Comparison of ENCODE assay signal across 1 mouse cellular context in the genomic region with DNA sequence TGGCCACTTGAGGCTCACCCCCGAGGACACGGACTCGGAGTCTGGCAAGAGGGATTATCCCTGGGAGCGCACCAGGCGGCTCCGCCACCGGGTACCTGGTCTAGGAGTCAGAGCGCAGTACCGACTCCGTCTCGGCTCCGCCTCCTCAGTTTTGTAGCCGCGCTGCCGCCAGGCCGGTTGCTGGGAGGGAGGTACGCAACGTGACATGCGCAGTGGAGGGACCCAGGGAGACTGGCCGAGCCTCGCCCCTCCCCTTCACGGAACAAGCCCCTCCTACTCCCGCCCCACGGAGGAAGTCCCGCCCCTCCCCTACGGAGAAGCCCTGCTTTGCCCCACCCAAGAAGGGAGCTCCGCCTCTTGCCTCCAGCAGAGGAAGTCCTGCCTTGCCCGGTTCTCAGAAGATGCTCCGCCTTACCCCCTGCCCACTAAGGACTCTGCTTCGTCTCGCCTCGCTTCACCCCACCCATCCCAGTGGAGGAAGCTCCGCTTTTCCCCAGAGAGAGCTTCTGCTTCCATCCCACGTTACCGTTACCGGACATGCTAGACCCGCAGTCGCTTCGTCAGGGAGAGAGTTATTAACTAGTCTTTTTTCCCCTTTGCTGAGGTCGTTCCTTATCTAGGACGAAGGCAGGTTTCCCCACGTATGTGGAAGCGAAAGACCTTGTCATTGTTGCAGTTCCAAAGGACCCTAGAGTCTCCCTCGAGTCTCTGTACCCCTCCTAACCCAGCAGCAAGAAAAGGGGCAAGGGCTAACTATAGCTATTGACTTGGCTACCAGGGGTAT.
TF ChIP-seq lines count a peak whose summit lies in the region.

No protein-coding gene starts in this region.

TF ChIP-seq in ES-E14, 5 proteins besides CTCF, POLR2A, EP300 and RAD21:
- TF ChIP-seq ZC3H11A (IDR thresholded peaks at IDR 0.05; ENCODE audit: borderline replicate concordance, low read depth, low read length) = no peak
- no peak for TF ChIP-seq CHD2 (IDR thresholded peaks at IDR 0.05; ENCODE audit: low read depth, low read length)
- TF ChIP-seq HCFC1 (IDR thresholded peaks at IDR 0.05; ENCODE audit: borderline replicate concordance, insufficient read depth, low read length) = no peak; the same call in 1 of the 2 replicates
- no peak for TF ChIP-seq ZNF384 (IDR thresholded peaks at IDR 0.05; ENCODE audit: low read depth, low read length)
- no peak for TF ChIP-seq MAFK (IDR thresholded peaks at IDR 0.05; ENCODE audit: insufficient read depth, low read depth, low read length)
